Mouse (Mus musculus): Measurements from ENCODE around the gene Syde2.
"Not testable (repeated sequence)": the region's sequence is repeated elsewhere in the genome, so short reads cannot be mapped to it uniquely, and the experiment has no call there.

The Syde2 gene

GRCm38 (mm10) chr3:145966806-145967205, 20.9 kb upstream of the Syde2 start:
- no peak for DNase-seq (ENCODE audit: low spot score)

GRCm38 (mm10) chr3:145969031-145969501, 18.6 kb upstream of the Syde2 start:
- no peak for DNase-seq (ENCODE audit: low spot score)

- no peak for DNase-seq (ENCODE audit: low spot score)
These were observed 16.2 kb upstream of the Syde2 start for GRCm38 (mm10) chr3:145971501-145971900.

- no peak for DNase-seq (ENCODE audit: low spot score)
These were observed 12.7 kb upstream of the Syde2 start for GRCm38 (mm10) chr3:145974986-145975385.

- DNase-seq (ENCODE audit: low spot score): no peak
These were observed 2.2 kb upstream of the Syde2 start for GRCm38 (mm10) chr3:145985333-145985925.

GRCm38 (mm10) chr3:145986317-145987001, 1.2 kb upstream of the Syde2 start:
- DNase-seq (ENCODE audit: low spot score): no peak

- no peak for DNase-seq (ENCODE audit: low spot score)
These were observed 457 bp downstream of the Syde2 start for GRCm38 (mm10) chr3:145987970-145988683.

- DNase-seq (ENCODE audit: low spot score): no peak
These were observed 1.3 kb downstream of the Syde2 start for GRCm38 (mm10) chr3:145988684-145989575.

GRCm38 (mm10) chr3:145989576-145990081, 2.0 kb downstream of the Syde2 start:
- no peak for DNase-seq (ENCODE audit: low spot score)

- no peak for DNase-seq (ENCODE audit: low spot score)
These were observed 3.5 kb downstream of the Syde2 start for GRCm38 (mm10) chr3:145991130-145991529.

- no peak for DNase-seq (ENCODE audit: low spot score)
These were observed 4.5 kb downstream of the Syde2 start for GRCm38 (mm10) chr3:145991976-145992730.

GRCm38 (mm10) chr3:145992796-145993195, 5.1 kb downstream of the Syde2 start:
- no peak for DNase-seq (ENCODE audit: low spot score)

GRCm38 (mm10) chr3:145993481-145994201, 6.0 kb downstream of the Syde2 start:
- DNase-seq (ENCODE audit: low spot score): no peak

- no peak for DNase-seq (ENCODE audit: low spot score)
These were observed 7.8 kb downstream of the Syde2 start for GRCm38 (mm10) chr3:145995489-145995888.

- DNase-seq (ENCODE audit: low spot score): not testable (repeated sequence)
These were observed 8.9 kb downstream of the Syde2 start for GRCm38 (mm10) chr3:145996539-145996938.

- DNase-seq (ENCODE audit: low spot score): no peak
These were observed 16.8 kb downstream of the Syde2 start for GRCm38 (mm10) chr3:146004347-146005051.

GRCm38 (mm10) chr3:146007872-146008271, 20.2 kb downstream of the Syde2 start:
- no peak for DNase-seq (ENCODE audit: low spot score)

GRCm38 (mm10) chr3:146009859-146010645, 22.4 kb downstream of the Syde2 start:
- DNase-seq (ENCODE audit: low spot score): no peak

- no peak for DNase-seq (ENCODE audit: low spot score)
These were observed 23.1 kb downstream of the Syde2 start for GRCm38 (mm10) chr3:146010751-146011150.

All from c-Kit-positive CD71-positive TER-119-positive erythroid progenitor cells, embryonic 14.5 days (primary cell).